Mouse (Mus musculus): ENCODE measurements at regions not wholly inside any gene's neighbourhood (a gene's known extent, or its start where the extent isn't known, plus 50 kb on each side); places are given as distances from the start of the nearest gene placed in this dataset.

DNA sequence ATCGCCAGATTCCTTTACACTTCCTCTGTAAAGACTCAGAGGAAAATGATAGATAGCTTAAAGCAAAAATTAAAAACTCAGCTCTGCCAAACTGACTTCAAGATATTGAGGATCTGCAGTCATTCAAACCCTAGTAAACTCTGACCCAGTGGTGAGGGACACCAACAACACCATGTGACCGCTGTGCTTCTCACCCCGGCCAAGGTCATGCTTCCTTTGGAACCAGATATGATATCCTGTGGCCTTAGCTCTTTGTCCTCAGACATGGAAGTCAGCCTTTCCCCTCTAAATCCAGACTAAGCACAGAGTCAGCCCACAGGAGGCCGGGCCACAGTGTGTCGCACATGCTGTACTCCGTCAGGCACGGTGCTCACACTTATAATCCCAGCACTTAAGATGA lies 86.3 kb upstream of the Cnksr3 start:
- Histone ChIP-seq H3K27ac (ENCODE audit: insufficient read depth, low read length) (no peak overlapping the region), H3K4me3 (ENCODE audit: insufficient read depth, low read length) (no peak overlapping the region), H3K4me1 (ENCODE audit: control insufficient read depth, insufficient read depth, low read length) (no peaks in the 10 kb centered on the region)
- TF ChIP-seq CTCF (IDR thresholded peaks at IDR 0.05; ENCODE audit: extremely low read depth, insufficient read depth, low read length) (no peak), POLR2A (IDR thresholded peaks at IDR 0.05; ENCODE audit: extremely low read depth, insufficient read depth, low read length) (no peak)

GRCm38 (mm10) chr10:7295921-7296320 lies 83.9 kb upstream of the Cnksr3 start:
- H3K4me1 ChIP-seq (ENCODE audit: control insufficient read depth, insufficient read depth, low read length), result no peaks in the 10 kb centered on the region
- TF ChIP-seq CTCF (IDR thresholded peaks at IDR 0.05; ENCODE audit: extremely low read depth, insufficient read depth, low read length), result no peak
- no peak for TF ChIP-seq POLR2A (IDR thresholded peaks at IDR 0.05; ENCODE audit: extremely low read depth, insufficient read depth, low read length)
- H3K27ac ChIP-seq (ENCODE audit: insufficient read depth, low read length), result no peak overlapping the region
- H3K4me3 ChIP-seq (ENCODE audit: insufficient read depth, low read length), result no peak overlapping the region

DNA sequence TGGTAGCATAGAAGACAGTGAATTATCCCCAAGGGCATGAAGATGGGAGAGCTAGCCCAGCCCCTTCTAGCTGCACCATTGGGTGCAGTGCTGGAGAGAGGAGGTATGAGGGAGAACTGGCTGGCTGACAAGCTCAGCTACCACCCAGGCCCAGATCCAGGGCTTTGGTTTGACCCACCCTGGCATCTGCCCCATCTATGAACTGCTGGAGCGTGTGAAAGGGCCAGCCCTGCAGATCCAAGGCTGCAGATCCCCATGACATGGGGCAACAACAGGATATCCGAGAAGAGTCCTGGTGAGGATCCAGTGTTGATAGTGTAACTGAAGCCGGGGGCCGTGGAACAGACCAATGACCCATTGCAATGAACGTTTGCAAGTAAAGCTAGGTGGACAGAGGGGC lies 81.2 kb upstream of the Cnksr3 start:
- H3K4me1 ChIP-seq (ENCODE audit: control insufficient read depth, insufficient read depth, low read length), result no peaks in the 10 kb centered on the region
- H3K4me3 ChIP-seq (ENCODE audit: insufficient read depth, low read length), result no peak overlapping the region
- no peak for TF ChIP-seq CTCF (IDR thresholded peaks at IDR 0.05; ENCODE audit: extremely low read depth, insufficient read depth, low read length)
- no peak overlapping the region for H3K27ac ChIP-seq (ENCODE audit: insufficient read depth, low read length)

GRCm38 (mm10) chr10:7289773-7290411 lies 77.9 kb upstream of the Cnksr3 start:
- H3K4me3 ChIP-seq (ENCODE audit: insufficient read depth, low read length), result no peak overlapping the region
- no peak for TF ChIP-seq POLR2A (IDR thresholded peaks at IDR 0.05; ENCODE audit: extremely low read depth, insufficient read depth, low read length)
- TF ChIP-seq CTCF (IDR thresholded peaks at IDR 0.05; ENCODE audit: extremely low read depth, insufficient read depth, low read length), result no peak
- no peaks in the 10 kb centered on the region for H3K4me1 ChIP-seq (ENCODE audit: control insufficient read depth, insufficient read depth, low read length)
- no peak overlapping the region for H3K27ac ChIP-seq (ENCODE audit: insufficient read depth, low read length)

- Histone ChIP-seq H3K4me3 (ENCODE audit: insufficient read depth, low read length) (no peak overlapping the region), H3K4me1 (ENCODE audit: control insufficient read depth, insufficient read depth, low read length) (no peaks in the 10 kb centered on the region), H3K27ac (ENCODE audit: insufficient read depth, low read length) (no peak overlapping the region)
- TF ChIP-seq CTCF (IDR thresholded peaks at IDR 0.05; ENCODE audit: extremely low read depth, insufficient read depth, low read length) (no peak), POLR2A (IDR thresholded peaks at IDR 0.05; ENCODE audit: extremely low read depth, insufficient read depth, low read length) (no peak)
Measured at GRCm38 (mm10) chr10:7285112-7285905, 73.3 kb upstream of the Cnksr3 start.

DNA sequence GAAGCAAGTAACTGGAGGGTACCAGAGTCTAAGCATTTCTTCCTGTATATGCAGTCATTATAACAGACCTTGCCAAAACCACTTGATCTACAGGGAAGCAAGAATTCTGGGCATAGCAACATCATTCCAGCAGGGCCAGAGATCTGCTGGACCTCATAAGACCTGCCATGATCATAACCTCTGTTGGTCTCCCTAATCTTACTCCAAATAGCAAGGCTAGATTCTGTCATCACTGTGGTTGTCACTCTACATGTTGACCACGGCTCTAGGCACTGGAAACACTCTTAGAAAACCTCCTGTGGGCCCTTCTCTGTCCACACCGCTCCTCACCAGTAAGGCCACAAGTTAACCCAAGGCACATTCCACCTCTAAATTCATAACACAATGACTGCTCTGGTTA lies 68.4 kb upstream of the Cnksr3 start:
- Histone ChIP-seq H3K4me1 (ENCODE audit: control insufficient read depth, insufficient read depth, low read length) (no peaks in the 10 kb centered on the region), H3K4me3 (ENCODE audit: insufficient read depth, low read length) (no peak overlapping the region), H3K27ac (ENCODE audit: insufficient read depth, low read length) (no peak overlapping the region)
- TF ChIP-seq CTCF (IDR thresholded peaks at IDR 0.05; ENCODE audit: extremely low read depth, insufficient read depth, low read length) (no peak), POLR2A (IDR thresholded peaks at IDR 0.05; ENCODE audit: extremely low read depth, insufficient read depth, low read length) (no peak)

DNA sequence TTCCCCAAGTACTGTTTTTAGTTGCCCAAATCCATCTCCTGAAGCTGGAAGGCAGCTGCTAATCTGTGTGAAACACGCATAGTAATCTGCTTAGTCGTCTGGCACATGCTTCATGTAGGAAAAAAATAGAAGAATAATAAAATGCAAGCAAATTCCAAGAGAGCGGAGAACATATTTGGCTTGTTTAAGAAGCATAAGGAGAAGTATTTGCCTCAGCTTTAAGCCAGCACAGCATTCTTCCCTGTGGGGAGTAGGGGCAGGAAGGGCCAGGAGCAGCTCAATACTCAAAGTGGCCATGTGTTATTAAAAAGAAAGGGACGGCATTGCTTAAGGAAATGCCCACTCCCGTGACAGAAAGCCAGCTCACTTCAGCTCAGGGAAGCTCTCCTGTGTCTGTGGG lies 66.8 kb upstream of the Cnksr3 start:
- no peaks in the 10 kb centered on the region for H3K4me1 ChIP-seq (ENCODE audit: control insufficient read depth, insufficient read depth, low read length)
- H3K4me3 ChIP-seq (ENCODE audit: insufficient read depth, low read length), result no peak overlapping the region
- no peak overlapping the region for H3K27ac ChIP-seq (ENCODE audit: insufficient read depth, low read length)
- TF ChIP-seq CTCF (IDR thresholded peaks at IDR 0.05; ENCODE audit: extremely low read depth, insufficient read depth, low read length) (no peak), POLR2A (IDR thresholded peaks at IDR 0.05; ENCODE audit: extremely low read depth, insufficient read depth, low read length) (no peak)

- TF ChIP-seq CTCF (IDR thresholded peaks at IDR 0.05; ENCODE audit: extremely low read depth, insufficient read depth, low read length) (no peak), POLR2A (IDR thresholded peaks at IDR 0.05; ENCODE audit: extremely low read depth, insufficient read depth, low read length) (no peak)
- Histone ChIP-seq H3K27ac (ENCODE audit: insufficient read depth, low read length) (no peak overlapping the region), H3K4me1 (ENCODE audit: control insufficient read depth, insufficient read depth, low read length) (no peaks in the 10 kb centered on the region), H3K4me3 (ENCODE audit: insufficient read depth, low read length) (no peak overlapping the region)
Measured at GRCm38 (mm10) chr10:7275357-7275756, 63.3 kb upstream of the Cnksr3 start.

DNA sequence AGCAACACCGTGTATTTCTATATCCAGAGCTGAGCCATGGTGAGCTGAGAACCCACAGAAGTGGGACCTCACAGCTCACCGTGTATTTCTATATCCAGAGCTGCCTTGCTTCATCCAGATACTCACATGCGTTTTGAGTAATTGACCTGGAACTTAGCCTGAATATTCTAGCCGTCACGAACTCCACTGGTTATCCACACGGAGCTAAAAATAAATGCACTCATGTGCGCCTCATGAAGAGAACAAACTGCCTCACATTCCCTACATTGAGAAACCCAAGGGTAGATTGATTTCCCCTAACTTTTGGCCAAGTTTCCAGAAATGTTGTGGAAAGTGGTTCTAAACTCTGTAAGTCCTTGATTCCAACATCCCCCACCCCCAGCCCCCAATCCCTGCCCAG lies 62.4 kb upstream of the Cnksr3 start:
- H3K4me1 ChIP-seq (ENCODE audit: control insufficient read depth, insufficient read depth, low read length), result no peaks in the 10 kb centered on the region

DNA sequence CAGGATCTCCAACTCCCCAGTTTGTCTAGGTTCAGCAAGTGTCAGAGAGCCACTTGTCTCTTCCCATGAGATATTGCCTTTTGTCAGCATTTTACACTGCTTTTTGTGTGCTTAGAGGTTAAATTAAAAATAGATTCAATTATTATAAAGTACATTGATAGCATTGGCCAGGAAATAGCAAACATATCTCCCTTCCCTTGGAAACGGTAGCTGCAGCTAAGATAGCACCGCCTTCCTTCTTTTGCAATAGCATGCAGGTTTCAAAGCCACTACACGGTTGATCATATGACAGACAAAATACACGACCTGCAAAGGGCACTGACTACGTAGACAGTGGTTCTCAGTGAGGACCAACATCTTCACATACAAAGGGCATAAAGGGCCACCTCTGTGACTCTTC lies 59.1 kb upstream of the Cnksr3 start:
- no peak overlapping the region for H3K27ac ChIP-seq (ENCODE audit: insufficient read depth, low read length)
- no peaks in the 10 kb centered on the region for H3K4me1 ChIP-seq (ENCODE audit: control insufficient read depth, insufficient read depth, low read length)
- no peak overlapping the region for H3K4me3 ChIP-seq (ENCODE audit: insufficient read depth, low read length)
- TF ChIP-seq POLR2A (IDR thresholded peaks at IDR 0.05; ENCODE audit: extremely low read depth, insufficient read depth, low read length) (no peak), CTCF (IDR thresholded peaks at IDR 0.05; ENCODE audit: extremely low read depth, insufficient read depth, low read length) (no peak)

More for the DNA sequence above, 62.4 kb upstream of the Cnksr3 start:
- TF ChIP-seq POLR2A (IDR thresholded peaks at IDR 0.05; ENCODE audit: extremely low read depth, insufficient read depth, low read length), result no peak
- no peak for TF ChIP-seq CTCF (IDR thresholded peaks at IDR 0.05; ENCODE audit: extremely low read depth, insufficient read depth, low read length)
- H3K27ac ChIP-seq (ENCODE audit: insufficient read depth, low read length), result no peak overlapping the region
- H3K4me3 ChIP-seq (ENCODE audit: insufficient read depth, low read length), result no peak overlapping the region
